In the genomic region with DNA sequence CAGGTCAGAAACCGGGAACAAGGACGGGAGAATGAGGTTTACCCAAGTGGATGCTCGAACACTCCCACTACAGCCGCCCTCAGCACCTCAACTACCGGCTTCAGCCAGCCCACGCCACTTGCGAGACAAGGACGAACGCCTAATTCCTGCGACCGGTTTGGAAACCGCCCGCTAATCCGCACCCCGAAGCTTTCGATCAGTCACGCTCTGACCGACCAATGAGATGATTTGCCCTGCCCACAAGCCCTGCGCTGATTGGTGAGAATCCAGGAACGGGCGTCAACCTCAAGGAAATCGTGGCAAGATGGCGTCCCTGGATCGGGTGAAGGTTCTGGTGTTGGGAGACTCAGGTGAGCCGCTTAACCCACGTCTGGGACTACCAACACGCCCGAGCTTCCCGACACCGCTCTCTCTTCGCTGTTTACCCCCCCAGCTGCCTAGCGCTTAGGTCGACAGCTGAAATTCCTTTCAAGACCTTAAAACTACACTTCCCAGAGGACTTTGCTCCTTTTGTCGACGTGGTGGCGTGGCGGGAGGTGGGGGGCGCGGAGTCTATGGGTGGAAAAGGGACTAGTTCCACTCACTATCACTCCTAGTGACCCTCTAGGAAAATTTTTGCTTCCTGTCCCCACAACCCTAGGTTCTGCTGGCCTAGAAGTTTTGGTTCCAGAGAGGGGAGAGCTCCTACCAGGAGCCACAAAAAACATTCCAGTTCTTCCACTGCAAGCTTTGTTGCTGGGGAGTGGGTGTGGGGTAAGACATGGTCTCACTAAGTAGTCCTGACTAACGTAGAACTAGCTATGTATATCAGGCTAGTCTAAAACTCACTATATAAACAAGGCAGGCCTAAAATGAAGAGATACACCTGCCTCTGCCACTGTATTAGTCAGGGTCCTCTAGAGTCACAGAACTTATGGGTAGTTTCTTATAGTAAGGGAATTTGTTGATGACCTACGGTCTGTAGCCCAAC, we compare ENCODE assay signal across 8 mouse cellular contexts. TPM values are rescaled to one million over a fixed set of nuclear protein-coding genes. Genes with fewer than 3 reads are reported as not detected.
DNase-seq lines count a peak whose midpoint lies in the region; ATAC-seq and TF ChIP-seq lines count a peak whose summit lies in the region.

Gene Gtf2e1, minus strand, starts transcription at position 179 of the 970 bp plus-strand sequence.
Gene Rabl3, plus strand, starts transcription at position 275 of the 970 bp plus-strand sequence.

- peaks cover 47% of the 10 kb centered on the region for H3K36me3 ChIP-seq in megakaryocyte, embryonic 14.5 days (replicated peaks; ENCODE audit: low read length)

- H3K27ac ChIP-seq in cortical plate, adult 2 months (ENCODE audit: insufficient read depth, low read length), result peak within 1 kb of the TSS; percentile 86

- H3K4me1 ChIP-seq in cortical plate, adult 2 months (ENCODE audit: control insufficient read depth, insufficient read depth, low read length), result no peaks in the 10 kb centered on the region; the same call in 1 of the 2 replicates
- peaks cover 52% of the 10 kb centered on the region for H3K4me1 ChIP-seq in megakaryocyte, embryonic 14.5 days

- DNase-seq in gastrocnemius, adult 8-10 months (ENCODE audit: low spot score in 2 of 2), result peak; percentile 96 to 97
- peak; percentile 95 for DNase-seq in hindlimb bud, embryonic 11.5 days (ENCODE audit: extremely low spot score, low read depth, low spot score)
- peak; percentile 96 to 98 for DNase-seq in left cerebral cortex, adult 8-10 months (ENCODE audit: low spot score in 2 of 2)
- peak; percentile 99 to 100 for DNase-seq in right cerebral cortex, postnatal 10 days (ENCODE audit: low spot score in 2 of 2)
- peak; percentile 90 for DNase-seq in urinary bladder, postnatal 25 days (ENCODE audit: low spot score)

- TF ChIP-seq POLR2A in cortical plate, adult 2 months (IDR thresholded peaks at IDR 0.05; ENCODE audit: extremely low read depth, insufficient read depth, low read length), result peak; percentile 93

- H3K27me3 ChIP-seq in megakaryocyte, embryonic 14.5 days (replicated peaks), result no peaks in the 10 kb centered on the region

- peak within 1 kb of the TSS; percentile 56 for H3K4me3 ChIP-seq in cortical plate, adult 2 months (ENCODE audit: insufficient read depth, low read length)
- peak within 1 kb of the TSS; percentile 98 for H3K4me3 ChIP-seq in megakaryocyte, embryonic 14.5 days (replicated peaks)

- no peaks in the 10 kb centered on the region for H3K9me3 ChIP-seq in megakaryocyte, embryonic 14.5 days

- no peak for TF ChIP-seq CTCF in cortical plate, adult 2 months (IDR thresholded peaks at IDR 0.05; ENCODE audit: extremely low read depth, insufficient read depth, low read length)

- peak; percentile 99 for ATAC-seq in activated CD4-positive, CD25-positive, alpha-beta regulatory T cell, adult 4 months

RNA-seq across cellular contexts. Expression of gene Gtf2e1, which starts in this region (rescaled TPM):
- 10 to 100 TPM; 10.3 to 12.9 TPM for polyA plus RNA-seq in activated CD4-positive, CD25-positive, alpha-beta regulatory T cell, adult 4 months (2017; shearing (Covaris generic))
- polyA plus RNA-seq in cortical plate, adult 2 months (2012; rRNA removed), result 12.6 and 13.2 TPM in 2 replicates
- total RNA-seq in gastrocnemius, adult 8-10 months (2022), result 10 to 100 TPM; 10.2 to 14.1 (median 11.6) TPM
- total RNA-seq in left cerebral cortex, adult 8-10 months (2022), result 10 to 100 TPM; 14.7 to 16.6 (median 16.1) TPM
- 0.89 and 1.7 TPM in 2 replicates for polyA plus RNA-seq in megakaryocyte, embryonic 14.5 days (2012; ENCODE audit: insufficient read depth, low replicate concordance)

RNA-seq across cellular contexts. Expression of gene Rabl3, which starts in this region (rescaled TPM):
- polyA plus RNA-seq in activated CD4-positive, CD25-positive, alpha-beta regulatory T cell, adult 4 months (2017; shearing (Covaris generic)), result 10 to 100 TPM; 10.5 to 13.3 TPM
- 7.7 and 7.9 TPM in 2 replicates for polyA plus RNA-seq in cortical plate, adult 2 months (2012; rRNA removed)
- total RNA-seq in gastrocnemius, adult 8-10 months (2022), result 1 to 10 TPM; 5.2 to 5.9 (median 5.5) TPM
- 10 to 100 TPM in 3 of 4 experiments, 1 to 10 TPM in 1; 9.4 to 12.0 (median 11.1) TPM for total RNA-seq in left cerebral cortex, adult 8-10 months (2022)
- 0.36 TPM in 1 of 2 replicates, not detected in the other for polyA plus RNA-seq in megakaryocyte, embryonic 14.5 days (2012; ENCODE audit: insufficient read depth, low replicate concordance)

Comparison
In these comparisons a context has a peak if more than half of its experiments do, and no peak if none do; other contexts are left out.
1. Peak in every context shown above with its lines: DNase-seq, ATAC-seq, H3K4me3 ChIP-seq and H3K27ac ChIP-seq.